Mouse (Mus musculus) adrenal gland, adult 18-20 months (tissue): ENCODE measurements around the gene Piwil1. TPM values are rescaled to one million over a fixed set of nuclear protein-coding genes. Genes with fewer than 3 reads are reported as not detected.
A peak's percentile ranks its signal among the peaks of the same experiment; 100 is the strongest.

Experiments
- DNase-seq, 2 experiments: peaks; one replicate each; pipeline ENCODE4 v3.0.0; 2021 to 2022; ENCODE audit warnings: low spot score in 2 of 2
- long read RNA-seq, 2 experiments: library from polyadenylated mRNA; stranded (forward); transcript quantifications; one replicate each; pipeline ENCODE4 v2.0.0; 2021
- total RNA-seq, 2 experiments: library from RNA; stranded (reverse); gene quantifications; 1 replicate in 1 of 2; 2 replicates in 1 of 2; pipeline ENCODE4 v1.2.3; 2021

Piwil1 gene
- not detected for total RNA-seq
- long read RNA-seq, experiment 1, result 0 reads
- long read RNA-seq, experiment 2, result 0 reads

GRCm38 (mm10) chr5:128702224-128702623 lies at the start of gene Piwil1:
Gene Piwil1 (plus strand): TSS chr5:128702524.
- DNase-seq, result no peak

- no peak for DNase-seq
Measured at GRCm38 (mm10) chr5:128656496-128657135, 45.7 kb upstream of the Piwil1 start.

GRCm38 (mm10) chr5:128660101-128660500 lies 42.2 kb upstream of the Piwil1 start:
- no peak for DNase-seq

- no peak for DNase-seq
Measured at GRCm38 (mm10) chr5:128662881-128663280, 39.4 kb upstream of the Piwil1 start.

- DNase-seq, result no peak
Measured at GRCm38 (mm10) chr5:128663976-128664375, 38.3 kb upstream of the Piwil1 start.

- DNase-seq, result peak in 1 of 2 experiments; percentile 2
Measured at GRCm38 (mm10) chr5:128665045-128665444, 37.3 kb upstream of the Piwil1 start.

- DNase-seq, result no peak
Measured at GRCm38 (mm10) chr5:128667303-128667702, 35.0 kb upstream of the Piwil1 start.

GRCm38 (mm10) chr5:128674124-128674523 lies 28.2 kb upstream of the Piwil1 start:
- DNase-seq, result no peak

- DNase-seq, result no peak
Measured at GRCm38 (mm10) chr5:128677373-128677772, 25.0 kb upstream of the Piwil1 start.

- DNase-seq, result no peak
Measured at GRCm38 (mm10) chr5:128677861-128678260, 24.5 kb upstream of the Piwil1 start.

- DNase-seq, result peak; percentile 5 to 22
Measured at GRCm38 (mm10) chr5:128681456-128681855, 20.9 kb upstream of the Piwil1 start.

- DNase-seq, result no peak
Measured at GRCm38 (mm10) chr5:128684192-128684591, 18.1 kb upstream of the Piwil1 start.

GRCm38 (mm10) chr5:128684621-128685020 lies 17.7 kb upstream of the Piwil1 start:
- no peak for DNase-seq

- DNase-seq, result no peak
Measured at GRCm38 (mm10) chr5:128687139-128687538, 15.2 kb upstream of the Piwil1 start.

- no peak for DNase-seq
Measured at GRCm38 (mm10) chr5:128694107-128694506, 8.2 kb upstream of the Piwil1 start.

GRCm38 (mm10) chr5:128694611-128695325 lies 7.6 kb upstream of the Piwil1 start:
- peak in 1 of 2 experiments; percentile 6 for DNase-seq

- DNase-seq, result no peak
Measured at GRCm38 (mm10) chr5:128696824-128697223, 5.5 kb upstream of the Piwil1 start.

GRCm38 (mm10) chr5:128700716-128701115 lies 1.6 kb upstream of the Piwil1 start:
- no peak for DNase-seq

- no peak for DNase-seq
Measured at GRCm38 (mm10) chr5:128703688-128704087, 1.4 kb downstream of the Piwil1 start.

GRCm38 (mm10) chr5:128704134-128704904 lies 2.0 kb downstream of the Piwil1 start:
- DNase-seq, result no peak

- no peak for DNase-seq
Measured at GRCm38 (mm10) chr5:128706467-128706866, 4.1 kb downstream of the Piwil1 start.

- no peak for DNase-seq
Measured at GRCm38 (mm10) chr5:128707271-128707670, 4.9 kb downstream of the Piwil1 start.
